Mouse (Mus musculus) T-helper 1 cell (primary cell): ENCODE results near the gene AB124611.
"Not testable (repeated sequence)": the region's sequence is repeated elsewhere in the genome, so short reads cannot be mapped to it uniquely, and the experiment has no call there.

ENCODE experiments used
- in situ Hi-C: fragments of 300-600 bp; cut with MboI, MseI; formaldehyde crosslinking; loops from one replicate; pipeline ENCODE4 v1.15.1; 2025; ENCODE audit warnings: high pct_unique_total_duplicates

Gene AB124611

DNA sequence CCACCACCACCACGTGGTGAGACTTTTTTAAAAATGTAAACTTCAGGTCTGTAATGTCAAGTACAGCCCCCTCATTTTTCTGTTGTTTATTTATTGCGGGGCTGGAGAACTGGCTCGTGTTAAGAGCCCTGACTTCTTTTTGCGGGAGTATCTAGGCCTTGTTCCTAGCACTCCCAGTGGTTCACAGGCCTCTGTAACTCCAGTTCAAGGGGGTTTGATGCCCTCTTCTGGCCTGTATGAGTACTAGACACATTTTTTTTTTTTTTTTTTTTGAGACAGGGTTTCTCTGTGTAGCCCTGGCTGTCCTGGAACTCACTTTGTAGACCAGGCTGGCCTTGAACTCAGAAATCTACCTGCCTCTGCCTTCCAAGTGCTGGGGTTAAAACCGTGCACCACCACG lies 7.3 kb upstream of the AB124611 start:
- in situ Hi-C loops, result not testable (repeated sequence)

DNA sequence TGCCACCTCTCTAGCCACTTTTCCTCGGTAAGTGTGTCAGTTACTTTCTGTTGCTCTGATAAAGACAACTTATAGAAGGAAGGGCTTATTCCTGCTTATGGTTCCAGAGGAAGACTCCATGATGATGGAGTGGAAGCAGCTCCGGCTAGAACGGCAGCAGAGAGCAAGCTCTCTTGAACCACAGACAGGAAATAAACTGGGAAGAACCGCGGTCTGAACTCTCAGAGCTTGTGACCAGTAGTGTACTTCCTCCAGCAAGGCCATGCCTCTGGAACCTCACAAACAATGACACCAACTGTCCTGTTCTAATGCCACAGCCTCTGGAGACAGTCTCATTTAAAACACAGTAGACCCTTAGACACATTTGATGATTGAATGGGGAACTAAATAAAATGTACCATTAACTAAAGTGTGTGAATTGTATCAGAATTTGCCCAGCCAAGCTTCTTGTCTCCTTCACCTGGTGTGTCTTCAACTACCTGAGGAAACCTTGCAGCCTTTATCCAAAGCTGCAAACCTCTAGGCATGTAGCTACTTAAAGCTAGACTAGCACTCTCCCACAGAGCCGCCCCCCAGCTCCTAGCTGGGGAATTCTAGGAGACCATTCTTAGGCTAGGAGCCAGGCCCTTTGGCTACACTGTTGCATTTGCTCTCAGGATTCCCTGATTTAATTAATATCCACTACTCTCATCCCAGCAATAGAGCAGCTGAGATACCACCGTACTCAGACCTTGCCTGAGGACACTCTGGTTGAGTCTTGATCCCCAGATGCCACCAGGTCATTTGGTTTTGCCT lies 637 bp upstream of the AB124611 start:
- in situ Hi-C loops, result no loop called here

DNA sequence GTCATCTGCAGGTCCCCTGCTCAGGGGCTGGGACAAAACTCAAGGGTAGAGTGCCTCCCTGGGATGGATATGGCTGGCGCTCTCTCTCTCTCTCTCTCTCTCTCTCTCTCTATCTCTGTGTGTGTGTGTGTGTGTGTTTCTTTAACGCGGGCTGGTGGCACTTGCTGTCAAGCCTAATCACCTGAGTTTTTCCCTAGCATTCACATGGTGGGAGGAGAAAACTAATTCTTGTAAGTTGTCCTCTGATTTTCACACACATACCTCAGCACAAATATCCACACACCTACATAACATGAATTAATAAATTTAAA lies 613 bp downstream of the AB124611 start:
- in situ Hi-C loops, result no loop called here

DNA sequence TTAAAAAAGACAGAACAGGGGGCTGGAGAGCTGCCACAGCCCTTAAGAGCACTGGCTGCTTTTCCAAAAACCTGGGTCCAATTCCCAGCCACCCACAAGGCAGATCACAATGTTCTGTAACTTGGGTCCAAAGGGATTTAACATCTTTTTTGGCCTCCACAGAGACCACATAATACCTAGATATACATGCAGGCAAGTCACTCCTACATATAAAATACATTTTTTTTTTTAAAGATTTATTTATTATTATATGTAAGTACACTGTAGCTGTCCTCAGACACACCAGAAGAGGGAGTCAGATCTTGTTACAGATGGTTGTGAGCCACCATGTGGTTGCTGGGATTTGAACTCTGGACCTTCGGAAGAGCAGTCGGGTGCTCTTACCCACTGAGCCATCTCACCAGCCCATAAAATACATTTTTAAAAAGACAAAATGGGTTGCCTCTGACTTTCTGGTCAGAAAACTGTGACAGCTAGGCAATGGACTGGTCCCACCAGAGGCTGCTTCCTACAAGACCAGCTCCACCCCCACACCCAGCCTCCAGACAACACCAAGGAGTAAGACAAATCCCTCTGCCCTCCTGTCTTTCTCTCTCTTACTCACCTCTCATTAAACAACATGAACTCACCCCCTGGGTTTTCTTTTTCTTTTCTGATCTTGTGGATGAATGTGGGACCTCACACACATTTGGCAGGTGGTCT lies 1.3 kb downstream of the AB124611 start:
- in situ Hi-C loops, result no loop called here

DNA sequence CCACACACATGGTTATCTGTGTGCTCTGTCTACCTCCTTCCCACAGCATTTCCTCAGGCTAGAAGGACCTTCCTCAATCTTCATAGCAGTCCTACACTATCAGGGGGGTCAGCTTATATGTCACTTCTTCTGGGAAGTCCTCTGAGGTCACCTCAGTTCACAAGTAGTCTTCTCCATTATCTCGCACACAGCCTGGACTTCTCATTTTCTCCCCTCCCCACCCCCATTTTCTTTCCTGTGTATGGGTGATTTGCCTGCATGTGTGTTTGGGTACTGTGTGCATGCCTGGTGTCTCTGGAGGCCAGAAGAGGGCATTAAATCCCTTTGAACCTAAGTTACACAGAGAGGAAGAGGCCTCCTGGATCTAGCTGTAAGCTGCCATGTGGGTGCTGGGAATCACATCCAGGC lies 1.9 kb downstream of the AB124611 start:
- in situ Hi-C loops, result no loop called here

DNA sequence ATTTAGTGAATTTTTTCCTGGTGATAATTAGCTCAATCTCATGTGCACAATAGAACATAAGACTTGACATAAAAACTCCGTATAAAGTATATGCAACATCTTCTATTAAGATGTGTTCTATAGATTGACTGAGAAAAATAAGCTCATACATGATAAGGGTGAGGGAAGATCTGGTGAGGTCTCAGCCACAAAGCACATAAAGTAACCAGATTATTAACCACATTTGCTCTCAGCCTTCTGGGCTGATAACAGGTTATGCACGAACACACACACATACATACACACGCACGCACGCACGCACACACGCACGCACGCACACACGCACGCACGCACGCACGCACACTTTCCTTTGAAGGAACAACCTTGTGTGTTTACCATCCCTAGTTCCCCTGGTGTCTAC lies 10.5 kb downstream of the AB124611 start:
- in situ Hi-C loops, result loop anchor here (5.0 kb wide), 1 partner anchor 79 kb away; no protein-coding TSS in a partner anchor

DNA sequence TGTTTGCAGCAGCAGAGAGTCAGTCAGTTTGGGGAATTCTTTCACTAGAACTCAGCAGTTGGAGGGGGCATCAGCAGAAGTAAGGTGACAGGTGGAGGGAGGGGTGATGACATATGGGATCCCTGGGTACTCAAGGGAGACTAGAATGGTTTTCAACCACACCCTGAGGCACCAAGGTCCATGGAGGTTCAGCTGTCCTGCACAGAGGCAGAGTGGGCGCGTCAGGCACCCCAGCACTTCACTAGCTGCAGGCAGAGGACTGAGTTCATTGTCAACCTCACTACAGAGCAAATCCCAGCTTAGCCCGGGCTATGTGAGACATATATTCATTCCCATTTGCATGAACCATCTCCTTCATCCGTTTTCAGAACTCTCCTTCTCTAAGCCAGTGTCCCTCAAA lies 11.0 kb downstream of the AB124611 start:
- in situ Hi-C loops, result loop anchor here (5.0 kb wide), 1 partner anchor 80 kb away; no protein-coding TSS in a partner anchor

DNA sequence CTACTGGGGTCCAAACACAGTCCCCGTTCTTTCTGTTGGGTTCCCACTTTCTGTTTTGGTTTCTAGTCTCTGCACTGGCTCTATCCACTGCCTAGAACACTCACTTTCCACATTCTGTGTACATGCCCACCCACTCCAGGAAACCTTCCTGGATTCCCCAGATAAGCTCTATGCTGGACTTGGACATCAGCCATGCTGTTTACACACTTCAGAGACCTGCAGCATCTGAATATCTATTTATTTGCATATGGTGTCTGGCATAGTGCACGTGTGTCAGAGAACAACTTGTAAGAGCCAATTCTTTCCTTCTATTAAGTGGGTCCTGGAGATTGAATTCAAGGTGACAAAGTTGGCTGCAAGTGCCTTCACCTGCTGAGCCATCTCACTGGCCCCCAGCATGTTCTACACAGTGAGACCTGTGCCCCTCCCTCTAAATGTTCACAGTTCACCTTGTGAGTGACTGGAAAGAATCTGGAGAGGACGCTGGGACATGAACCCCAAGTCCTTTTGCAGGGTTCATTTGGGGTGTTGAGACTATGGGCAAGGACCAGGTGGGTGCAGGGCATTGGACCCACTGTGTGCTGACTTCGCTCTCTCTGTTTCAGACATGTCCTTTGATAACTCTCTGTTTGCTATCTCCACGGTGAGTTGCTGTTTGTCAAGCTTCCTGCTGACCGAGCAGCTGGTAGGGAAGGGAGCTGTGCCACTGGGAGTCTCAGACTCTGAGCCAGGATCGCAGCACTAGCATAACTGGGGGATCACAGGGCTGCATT lies 14.2 kb downstream of the AB124611 start:
- in situ Hi-C loops, result loop anchor here (5.0 kb wide), 1 partner anchor 83 kb away; no protein-coding TSS in a partner anchor

DNA sequence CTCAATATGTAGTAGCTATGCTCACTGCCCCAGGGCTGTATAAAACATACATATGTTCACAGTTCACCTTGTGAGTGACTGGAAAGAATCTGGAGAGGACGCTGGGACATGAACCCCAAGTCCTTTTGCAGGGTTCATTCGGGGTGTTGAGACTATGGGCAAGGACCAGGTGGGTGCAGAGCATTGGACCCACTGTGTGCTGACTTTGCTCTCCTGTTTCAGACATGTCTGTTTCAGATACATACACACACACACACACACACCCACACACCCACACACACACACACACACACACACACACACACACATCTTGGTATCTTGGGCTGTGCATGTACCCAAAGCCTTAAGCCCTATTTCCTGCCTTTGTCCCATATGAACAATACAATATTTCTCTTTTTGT lies 16.0 kb downstream of the AB124611 start:
- in situ Hi-C loops, result not testable (repeated sequence)

DNA sequence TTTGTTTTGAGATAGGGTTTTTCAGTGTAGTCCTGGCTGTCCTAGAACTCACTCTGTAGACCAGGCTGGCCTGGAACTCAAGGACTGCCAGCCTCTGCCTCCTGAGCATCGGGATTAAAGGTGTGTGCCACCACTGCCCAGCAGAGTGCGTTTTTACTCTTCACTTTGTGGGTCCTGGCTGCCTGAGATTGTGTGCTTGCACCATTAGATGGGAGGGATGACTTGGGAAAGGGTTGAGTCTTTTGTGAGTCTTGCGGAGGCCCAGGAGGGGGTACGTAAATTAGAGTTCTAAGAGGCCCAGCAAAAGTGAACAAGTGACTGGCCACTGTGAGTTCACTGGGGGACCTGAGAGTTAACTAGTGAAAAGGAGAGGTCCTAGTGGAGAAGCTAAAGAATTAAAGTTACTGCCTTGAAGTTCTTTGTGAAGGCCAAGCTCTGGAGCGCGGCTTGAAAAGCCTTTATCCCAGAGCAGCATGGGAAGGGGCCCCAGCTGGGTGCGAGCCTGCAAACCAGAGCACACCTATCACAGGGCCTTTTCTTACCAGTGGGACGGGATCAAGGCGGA lies 19.5 kb downstream of the AB124611 start:
- in situ Hi-C loops, result no loop called here

DNA sequence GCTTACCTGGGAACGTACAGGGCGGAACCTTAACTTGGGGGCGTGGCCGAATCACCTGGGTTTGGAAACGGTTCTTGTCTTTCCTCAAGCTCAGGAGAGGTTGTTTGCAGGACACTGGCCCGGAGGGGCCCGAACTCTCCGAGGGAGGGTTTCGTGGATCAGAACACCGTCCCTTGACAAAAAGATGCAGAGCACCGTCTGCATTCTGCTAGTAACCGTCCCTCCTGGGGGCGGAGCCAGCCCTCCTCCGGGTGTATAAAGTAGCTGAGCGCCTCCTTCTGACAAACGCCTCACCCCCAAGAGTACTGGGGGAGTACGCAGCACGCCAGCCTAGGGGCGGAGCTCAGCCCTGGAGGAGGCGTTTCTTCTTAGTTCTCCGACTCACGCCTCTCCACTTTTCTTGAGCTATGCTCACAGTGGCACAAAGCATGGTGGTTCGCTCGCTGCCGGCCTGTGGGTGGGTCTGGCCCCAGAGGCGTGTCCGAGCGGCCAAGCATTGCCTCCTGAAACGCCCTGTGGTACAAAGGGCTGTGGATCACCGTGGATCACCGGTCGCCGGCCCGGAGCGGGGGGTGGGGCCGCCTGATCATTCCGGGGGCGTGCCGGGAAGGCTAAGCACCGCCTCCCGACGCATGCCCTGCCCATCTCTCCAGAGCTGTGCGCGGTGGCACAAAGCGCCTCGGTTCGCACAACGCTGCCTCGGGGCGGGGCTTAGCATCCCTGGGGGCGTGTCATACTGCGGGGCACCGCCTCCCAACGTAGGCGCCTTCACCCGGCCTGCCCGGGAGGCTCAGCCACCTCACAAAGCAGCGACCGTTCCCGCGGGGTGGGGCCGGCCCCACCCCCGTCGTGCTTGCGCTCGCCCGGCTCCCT lies 20.2 kb downstream of the AB124611 start:
- in situ Hi-C loops, result no loop called here

DNA sequence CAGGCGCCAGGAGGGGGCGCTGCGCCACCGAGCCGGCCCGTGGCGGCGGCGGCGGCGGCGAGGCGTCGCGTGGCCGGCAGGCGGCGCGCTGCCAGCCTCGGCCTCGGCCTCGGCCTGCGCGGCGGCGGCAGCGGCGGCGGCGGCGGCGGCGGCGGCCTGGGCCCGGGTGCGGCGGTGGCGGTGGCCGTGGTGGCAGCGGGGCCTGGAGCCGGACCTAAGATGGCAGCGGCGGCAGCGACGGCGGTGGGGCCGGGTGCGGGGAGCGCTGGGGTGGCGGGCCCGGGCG lies 20.8 kb downstream of the AB124611 start, which contains the start of gene Carm1:
Gene Carm1, plus strand, starts transcription at position 106 of the 286 bp plus-strand sequence.
- in situ Hi-C loops, result no loop called here

DNA sequence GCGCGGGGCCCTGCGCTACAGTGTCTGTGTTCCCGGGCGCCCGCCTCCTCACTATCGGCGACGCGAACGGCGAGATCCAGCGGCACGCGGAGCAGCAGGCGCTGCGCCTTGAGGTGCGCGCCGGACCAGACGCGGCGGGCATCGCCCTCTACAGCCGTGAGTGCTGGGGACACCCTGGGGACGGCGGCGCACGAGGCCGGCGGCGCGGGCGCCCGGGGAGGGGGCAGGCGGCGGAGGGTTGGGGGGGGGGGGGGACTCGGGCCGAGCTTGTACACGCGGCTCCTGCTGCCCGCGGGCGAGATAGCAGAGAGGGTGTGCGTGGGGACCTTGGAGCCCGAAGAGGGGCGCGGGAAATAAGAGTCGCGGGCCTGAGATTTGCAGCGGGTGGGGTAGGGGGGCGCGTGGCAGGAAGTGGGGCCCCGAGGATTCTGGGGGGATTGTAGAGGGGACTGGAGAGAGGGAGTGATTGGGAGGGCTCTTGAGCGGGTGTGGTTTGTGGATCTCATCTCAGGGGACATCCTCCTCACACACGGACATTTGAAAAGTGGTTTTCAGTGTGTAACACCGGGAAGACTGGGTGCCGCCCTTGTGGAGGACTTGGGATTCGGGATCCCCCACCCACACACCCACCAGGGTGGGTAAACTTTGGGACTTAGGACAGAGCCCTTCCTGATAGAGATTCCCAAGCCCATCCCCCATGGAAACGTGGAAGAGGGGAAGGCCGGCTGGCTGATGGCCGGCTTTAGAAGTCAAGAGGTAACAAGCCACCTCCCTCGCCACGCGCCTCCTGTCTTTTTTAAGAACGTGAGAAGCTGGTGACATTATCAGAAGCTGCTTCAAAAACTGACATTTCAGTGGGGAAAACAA lies 21.3 kb downstream of the AB124611 start:
- in situ Hi-C loops, result no loop called here

DNA sequence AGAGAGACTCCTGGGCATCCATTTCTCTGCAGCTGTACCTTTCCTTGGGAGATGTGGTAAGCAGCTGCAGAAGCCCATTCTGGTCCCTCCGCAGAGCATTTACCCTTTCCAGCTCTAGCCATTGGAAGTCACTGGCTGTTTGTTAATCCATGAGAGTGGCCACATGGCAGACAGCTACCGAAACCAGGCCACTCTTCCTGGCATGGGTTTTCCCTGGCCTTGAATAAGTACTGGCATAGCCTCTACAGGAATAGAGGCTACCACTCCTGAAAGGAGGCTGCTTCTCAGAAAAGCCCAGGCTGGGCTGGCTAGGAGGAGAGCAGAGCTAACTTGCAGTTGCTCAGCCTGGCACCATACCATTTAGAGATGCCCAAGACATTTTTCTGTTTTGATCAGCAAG lies 25.1 kb downstream of the AB124611 start:
- in situ Hi-C loops, result no loop called here

DNA sequence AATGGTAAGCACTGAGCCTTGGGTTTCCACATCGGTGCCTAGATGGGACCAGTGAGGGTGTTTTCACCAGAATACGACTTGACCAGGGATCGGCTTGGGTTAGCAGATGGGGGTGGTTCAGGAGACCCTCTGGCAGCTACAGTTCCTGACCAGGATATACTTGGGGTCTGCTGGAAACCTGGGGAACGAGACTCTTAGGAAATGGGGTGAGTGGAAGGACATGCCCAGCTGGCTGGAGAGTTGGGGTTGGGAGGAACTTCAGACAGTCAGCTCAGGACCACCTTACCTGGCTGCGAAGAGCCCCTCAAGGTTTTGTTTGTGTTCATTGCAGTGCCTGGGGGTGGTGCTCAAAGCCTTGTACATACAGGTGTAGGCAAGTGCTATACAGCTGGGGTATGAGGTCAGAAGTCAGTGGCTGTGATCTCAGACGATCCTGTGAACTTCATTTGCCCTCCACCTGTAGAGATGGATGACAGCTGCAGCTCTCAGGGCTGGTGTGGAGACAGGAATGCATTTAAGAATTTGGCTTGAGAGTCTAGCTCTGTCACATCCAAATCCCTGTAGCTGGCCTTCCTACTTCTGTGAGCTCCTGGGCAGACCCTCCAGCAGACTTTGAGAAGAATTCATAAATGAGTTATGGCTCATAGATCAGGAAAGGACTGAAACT lies 27.8 kb downstream of the AB124611 start:
- in situ Hi-C loops, result no loop called here

DNA sequence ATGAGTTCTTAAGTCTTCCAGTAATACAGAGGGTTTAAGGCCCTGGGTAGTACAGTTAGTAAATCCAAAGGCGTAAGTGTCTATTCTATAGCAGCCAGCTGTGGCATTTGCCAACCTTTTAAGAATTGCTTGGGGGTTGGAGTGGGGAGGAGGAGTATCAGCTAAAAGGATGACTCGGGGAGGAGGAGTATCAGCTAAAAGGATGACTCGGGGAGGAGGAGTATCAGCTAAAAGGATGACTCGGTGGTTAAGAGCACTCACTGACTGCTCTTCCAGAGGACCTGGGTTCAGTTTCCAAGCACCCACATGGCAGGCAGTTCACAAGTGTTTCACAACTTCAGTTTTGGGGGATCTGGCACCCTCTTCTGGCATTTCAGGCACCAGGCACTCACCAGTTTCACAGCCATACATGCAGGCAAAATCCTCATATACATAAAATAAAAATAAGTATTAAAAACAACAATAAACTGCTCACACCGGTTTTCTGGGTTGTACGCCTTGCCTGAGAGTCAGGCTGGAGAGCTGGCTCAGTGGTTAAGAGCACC lies 29.3 kb downstream of the AB124611 start:
- in situ Hi-C loops, result no loop called here

DNA sequence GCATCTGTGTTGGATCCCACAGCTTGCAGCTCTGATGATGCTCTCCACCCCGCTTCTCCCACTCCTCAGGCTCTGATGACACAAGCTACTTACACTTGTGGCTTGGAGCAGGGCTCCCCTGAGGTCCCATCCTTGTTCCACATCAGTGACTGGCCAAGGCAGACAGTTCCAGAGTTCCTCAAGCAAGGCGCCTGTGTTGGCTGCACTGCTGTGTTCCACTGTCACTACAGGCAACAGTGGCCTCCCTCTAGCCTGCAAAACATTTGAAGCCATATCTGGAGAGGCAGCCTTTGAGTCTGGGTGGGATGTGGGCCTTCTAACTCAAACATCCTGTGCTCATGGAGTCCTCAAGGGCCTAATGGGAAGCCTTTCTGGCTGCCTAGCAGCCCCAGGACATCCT lies 31.0 kb downstream of the AB124611 start:
- in situ Hi-C loops, result no loop called here

DNA sequence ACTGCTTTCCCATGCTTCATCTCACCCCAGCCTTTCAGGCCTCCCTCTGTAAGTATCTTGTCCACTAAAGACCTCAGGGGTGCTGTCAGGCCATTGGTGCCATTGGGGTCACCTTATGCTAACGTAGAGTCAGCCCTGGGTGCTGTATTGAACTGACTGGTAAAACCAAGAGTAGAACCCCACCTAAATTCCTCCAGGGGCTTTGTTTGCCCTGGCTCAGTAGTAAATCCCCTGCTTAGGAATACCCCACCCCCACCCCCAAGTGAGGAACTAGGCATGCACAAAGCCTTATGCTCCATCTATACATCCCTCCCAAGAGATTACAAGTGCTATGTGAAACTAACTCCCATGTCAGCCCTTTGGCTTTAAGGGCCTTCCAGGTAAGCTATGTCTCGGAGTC lies 31.6 kb downstream of the AB124611 start:
- in situ Hi-C loops, result no loop called here

DNA sequence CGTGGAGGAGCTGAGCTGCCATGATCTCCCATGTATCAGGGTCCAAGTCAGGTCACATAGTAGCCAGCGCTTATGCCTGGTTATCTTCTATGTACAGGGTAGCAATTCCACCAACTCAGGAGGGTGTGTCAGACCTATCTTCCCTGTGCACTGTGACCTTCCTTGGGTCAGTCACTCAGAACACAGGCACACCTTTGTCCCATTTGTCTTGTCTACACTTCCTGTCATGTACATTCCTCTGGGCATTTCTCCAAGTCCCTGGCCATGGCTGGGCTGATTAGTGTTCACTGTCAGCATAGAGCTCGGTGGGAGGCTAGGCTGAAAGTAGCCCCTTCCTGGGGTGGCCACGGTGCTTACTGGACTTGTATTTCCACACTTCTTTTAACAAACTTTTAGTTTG lies 32.4 kb downstream of the AB124611 start:
- in situ Hi-C loops, result no loop called here
